Mouse (Mus musculus) neural tube, embryonic 15.5 days (tissue): ENCODE data around the gene Ier5. TPM values are rescaled to one million over a fixed set of nuclear protein-coding genes. Genes with fewer than 3 reads are reported as not detected.

Experiments used
- ATAC-seq: fragments of 200-750 bp; cut with Nextera tagmentation; 2 replicates; pipeline ENCODE4 v1.8.0; 2017; ENCODE audit warnings: mild to moderate bottlenecking, moderate TSS enrichment, moderate library complexity; ENCODE audit not compliant: low FRiP score
- H3K27ac ChIP-seq: fragments of 300-500 bp; sonication (generic); replicated peaks from 2 replicates; pipeline ENCODE4 v1.5.1; 2015; ENCODE audit warnings: mild to moderate bottlenecking, inconsistent platforms
- H3K27me3 ChIP-seq: fragments of 300-500 bp; sonication (generic); replicated peaks from 2 replicates; pipeline ENCODE4 v1.6.1; 2015; ENCODE audit warnings: inconsistent platforms
- H3K36me3 ChIP-seq: fragments of 300-500 bp; sonication (generic); 2 replicates; pipeline ENCODE4 v1.6.1; 2015; ENCODE audit warnings: inconsistent platforms
- H3K4me1 ChIP-seq: fragments of 300-500 bp; sonication (generic); 2 replicates; pipeline ENCODE4 v1.6.1; 2015; ENCODE audit warnings: inconsistent platforms
- H3K4me2 ChIP-seq: fragments of 300-500 bp; sonication (generic); 2 replicates; pipeline ENCODE4 v1.6.1; 2015; ENCODE audit warnings: inconsistent platforms, mild to moderate bottlenecking, moderate library complexity
- H3K4me3 ChIP-seq: fragments of 300-500 bp; sonication (generic); replicated peaks from 2 replicates; pipeline ENCODE4 v1.5.1; 2015; ENCODE audit warnings: mild to moderate bottlenecking, inconsistent platforms
- H3K9ac ChIP-seq: fragments of 300-500 bp; sonication (generic); replicated peaks from 2 replicates; pipeline ENCODE4 v1.6.1; 2015; ENCODE audit warnings: mild to moderate bottlenecking, inconsistent platforms
- H3K9me3 ChIP-seq: fragments of 300-500 bp; sonication (generic); replicated peaks from 2 replicates; pipeline ENCODE4 v1.6.1; 2016; ENCODE audit warnings: inconsistent platforms
- WGBS: fragments of 180-500 bp; shearing (Covaris S2); methylation state at CpG from one replicate; pipeline ENCODE4 v1.1.7; 2015; ENCODE audit warnings: mixed read lengths; 5-methylcytosine and 5-hydroxymethylcytosine counted together
- polyA plus RNA-seq: library from polyadenylated mRNA; unstranded; fragments of >200 nt; fragmentation: Nextera tagmentation; extraction: Ambion mirVana; gene quantifications from 2 replicates; pipeline ENCODE4 v1.2.1, GENCODE M21; 2015

Gene Ier5
- polyA plus RNA-seq, result 3.9 and 4.8 TPM in 2 replicates

DNA sequence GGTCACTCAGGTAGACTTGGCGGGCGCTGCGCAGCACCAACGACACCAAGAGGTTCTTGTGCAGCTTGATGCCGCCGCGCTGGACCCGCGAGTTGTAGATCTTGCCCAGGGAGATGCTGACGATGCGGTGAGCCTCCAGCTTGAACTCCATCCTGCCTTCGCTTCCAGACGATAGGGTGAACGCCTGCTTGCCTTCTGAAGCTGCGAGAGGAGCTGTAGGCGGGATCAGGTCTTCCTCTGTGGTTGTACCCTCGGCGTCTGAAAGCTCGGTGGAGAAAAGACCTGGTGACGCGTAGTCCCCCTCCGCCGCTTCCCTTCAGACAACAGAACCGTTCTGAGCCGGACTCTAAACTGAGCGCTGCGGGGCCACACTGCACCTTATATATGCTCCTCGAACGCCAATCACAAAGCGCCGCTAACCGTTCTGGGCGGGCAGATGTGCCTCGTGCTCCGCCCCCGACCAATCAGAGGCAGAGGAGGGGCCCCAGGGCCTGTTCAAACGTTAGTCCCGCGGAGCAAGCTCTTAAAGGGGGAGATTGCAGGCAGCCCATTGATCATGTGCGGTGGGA is at the start of gene Ier5:
Ier5 (minus strand) TSS at position 357 of the 569 bp plus-strand sequence.
- Histone ChIP-seq H3K27ac (peak within 1 kb of the TSS; percentile 89), H3K36me3 (no peaks in the 10 kb centered on the region), H3K4me1 (peaks cover 22% of the 10 kb centered on the region), H3K4me3 (peak within 1 kb of the TSS; percentile 80), H3K9ac (peak within 1 kb of the TSS; percentile 94), H3K9me3 (no peaks in the 10 kb centered on the region), H3K27me3 (no peaks in the 10 kb centered on the region), H3K4me2 (peak within 1 kb of the TSS; percentile 83)
- ATAC-seq, result peak; percentile 99
- WGBS, result under 1% methylated on average over 40 of the region's 40 CpGs

DNA sequence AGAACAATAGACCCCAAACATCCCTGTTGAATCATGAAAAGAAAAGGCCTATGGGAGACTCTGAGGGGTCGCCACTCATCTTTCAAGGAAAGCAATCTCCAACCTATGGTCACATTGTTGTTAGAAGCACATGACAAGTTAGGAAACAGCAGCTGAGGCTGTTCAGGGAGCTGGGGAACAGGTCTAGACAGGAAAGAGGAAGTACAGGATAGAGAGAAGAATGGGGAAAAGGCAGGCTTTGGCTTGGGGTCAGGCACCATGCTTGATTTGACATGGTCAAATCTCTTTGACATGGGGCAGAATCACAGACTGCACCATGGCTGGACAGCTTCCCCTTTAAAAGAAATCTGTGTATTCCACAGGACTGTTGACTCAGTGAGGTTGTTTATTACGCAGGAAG is 47.8 kb upstream of the Ier5 start:
- no peak overlapping the region for H3K4me3 ChIP-seq
- no peaks in the 10 kb centered on the region for H3K4me1 ChIP-seq
- H3K9me3 ChIP-seq, result no peaks in the 10 kb centered on the region
- ATAC-seq, result no peak
- H3K27me3 ChIP-seq, result no peaks in the 10 kb centered on the region
- WGBS, result 85% methylated on average over 2 of the region's 2 CpGs
- no peak overlapping the region for H3K9ac ChIP-seq
- H3K4me2 ChIP-seq, result no peak overlapping the region
- no peaks in the 10 kb centered on the region for H3K36me3 ChIP-seq
- no peak overlapping the region for H3K27ac ChIP-seq

DNA sequence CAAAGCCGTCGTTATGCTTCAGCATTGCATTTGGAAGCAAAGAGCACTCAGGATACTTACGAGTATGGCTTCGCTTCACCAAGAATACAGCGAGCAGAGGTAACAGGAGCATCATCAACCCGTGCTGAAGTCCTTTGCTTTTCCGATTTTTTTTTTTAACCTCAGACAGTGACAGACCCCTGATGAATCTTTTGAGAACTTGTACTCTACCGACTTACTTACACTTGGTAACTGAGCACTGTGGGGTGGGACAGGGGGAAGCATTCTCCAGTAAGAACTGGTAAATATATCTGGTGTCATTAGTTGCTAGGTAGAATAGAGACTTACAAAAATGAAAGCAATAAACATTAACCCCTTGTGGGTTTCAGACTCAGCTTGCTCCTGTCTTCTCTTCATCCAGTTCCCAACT is 47.1 kb upstream of the Ier5 start, which contains the start of gene Mr1:
Mr1 (minus strand) TSS at position 243 of the 409 bp plus-strand sequence.
- H3K27ac ChIP-seq, result no peak within 1 kb of the TSS; the same call in 1 of the 2 replicates
- 55% methylated on average over 8 of the region's 8 CpGs for WGBS

DNA sequence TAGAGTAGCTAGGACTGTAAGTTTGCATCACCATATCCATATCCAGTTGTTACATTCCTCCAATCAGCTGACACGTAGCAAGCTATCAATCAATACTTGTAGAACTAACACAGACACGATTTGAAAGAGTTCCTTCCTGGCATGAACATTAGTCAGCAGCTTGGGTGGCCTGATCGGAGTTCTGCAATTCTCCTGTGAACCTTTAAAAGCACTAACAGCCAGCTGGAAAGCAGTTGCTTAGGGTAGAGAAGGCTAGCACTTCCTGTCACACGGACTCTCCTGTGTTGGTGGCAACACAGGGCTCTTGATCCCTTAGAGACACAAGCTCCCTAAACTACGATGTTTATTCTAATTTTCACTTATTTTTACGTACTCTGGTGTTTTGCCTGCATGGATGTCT is 46.2 kb upstream of the Ier5 start:
- H3K4me3 ChIP-seq, result peak overlapping the region; percentile 25; the same call in 1 of the 2 replicates
- H3K27me3 ChIP-seq, result no peaks in the 10 kb centered on the region
- 68% methylated on average over 6 of the region's 6 CpGs for WGBS
- H3K36me3 ChIP-seq, result no peaks in the 10 kb centered on the region
- no peak overlapping the region for H3K9ac ChIP-seq
- ATAC-seq, result no peak
- H3K27ac ChIP-seq, result no peak overlapping the region
- peak overlapping the region; percentile 37; the same call in 1 of the 2 replicates for H3K4me2 ChIP-seq
- H3K4me1 ChIP-seq, result no peaks in the 10 kb centered on the region
- H3K9me3 ChIP-seq, result no peaks in the 10 kb centered on the region

More for the DNA sequence above, 47.1 kb upstream of the Ier5 start, which contains the start of gene Mr1:
- Histone ChIP-seq H3K4me3 (peak within 1 kb of the TSS; percentile 25), H3K4me1 (no peaks in the 10 kb centered on the region), H3K4me2 (peak within 1 kb of the TSS; percentile 37), H3K36me3 (no peaks in the 10 kb centered on the region), H3K27me3 (no peaks in the 10 kb centered on the region), H3K9ac (no peak within 1 kb of the TSS), H3K9me3 (no peaks in the 10 kb centered on the region)
- ATAC-seq, result peak; percentile 74; the same call in 1 of the 2 replicates

DNA sequence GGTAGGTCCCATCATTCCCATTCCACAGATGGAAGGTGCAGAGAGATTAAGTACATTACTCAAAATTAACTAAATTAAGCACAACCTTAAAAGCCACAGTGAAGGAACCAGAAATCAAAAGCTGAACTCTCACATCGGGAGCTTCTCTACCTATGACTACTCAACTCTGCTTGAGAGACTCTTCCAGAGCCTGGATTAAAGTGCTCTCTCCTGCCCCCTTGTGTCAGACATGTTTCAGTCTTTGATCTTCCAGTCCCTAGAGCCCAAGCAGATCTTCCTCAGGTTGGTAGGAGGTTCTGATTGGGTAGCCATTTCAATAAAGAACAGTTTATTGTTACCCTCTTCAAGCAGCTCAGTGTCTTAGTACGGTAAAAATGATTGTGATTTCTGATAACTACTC is 40.6 kb upstream of the Ier5 start:
- Histone ChIP-seq H3K27ac (no peak overlapping the region), H3K4me1 (no peaks in the 10 kb centered on the region), H3K36me3 (no peaks in the 10 kb centered on the region), H3K4me2 (no peak overlapping the region), H3K27me3 (no peaks in the 10 kb centered on the region), H3K4me3 (no peak overlapping the region), H3K9ac (no peak overlapping the region), H3K9me3 (no peaks in the 10 kb centered on the region)
- no peak for ATAC-seq
- WGBS, result 73% methylated on average over 2 of the region's 2 CpGs

DNA sequence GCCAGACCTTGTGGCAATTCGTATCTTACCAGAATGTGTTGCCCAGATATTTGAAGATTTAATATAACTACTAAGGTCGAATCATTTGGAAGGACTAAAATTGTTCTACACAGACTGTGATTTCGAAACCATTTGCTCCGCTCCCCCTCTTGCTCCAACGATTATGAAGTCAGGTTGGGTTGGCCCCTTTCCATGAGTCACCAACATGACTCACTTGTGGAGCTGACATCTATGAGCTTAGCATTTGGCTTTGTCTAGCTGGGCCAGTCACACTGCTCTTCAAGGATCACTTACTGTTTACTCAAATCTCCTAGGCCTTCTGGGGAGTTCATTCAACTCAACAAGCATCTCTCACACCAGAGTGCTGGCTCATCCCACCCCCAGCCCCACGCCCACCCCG is 39.4 kb upstream of the Ier5 start:
- H3K4me3 ChIP-seq, result no peak overlapping the region
- no peaks in the 10 kb centered on the region for H3K36me3 ChIP-seq
- 95% methylated on average over 7 of the region's 7 CpGs for WGBS

DNA sequence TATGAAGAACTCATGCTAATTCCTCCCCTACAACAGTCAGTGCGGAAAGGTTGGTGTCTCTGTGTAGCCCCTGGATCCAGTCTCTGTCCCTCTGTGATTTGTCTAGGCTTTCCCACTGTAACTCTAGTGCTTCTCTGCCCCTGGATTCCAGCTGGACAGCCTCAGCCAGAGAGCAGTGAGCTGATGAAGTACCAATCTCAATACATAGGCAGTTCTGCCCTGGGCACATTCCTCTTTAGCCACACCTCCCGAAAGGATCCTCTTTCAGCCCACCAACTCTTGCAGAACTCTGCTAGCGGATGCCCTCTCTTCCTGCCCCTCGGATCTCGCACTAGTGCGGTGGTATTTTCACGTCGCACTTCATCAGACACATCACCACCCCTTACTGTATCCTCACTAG is 35.4 kb upstream of the Ier5 start:
- no peak overlapping the region for H3K4me2 ChIP-seq
- no peak overlapping the region for H3K27ac ChIP-seq
- H3K9ac ChIP-seq, result no peak overlapping the region
- H3K36me3 ChIP-seq, result no peaks in the 10 kb centered on the region
- WGBS, result 72% methylated on average over 8 of the region's 8 CpGs
- H3K27me3 ChIP-seq, result no peaks in the 10 kb centered on the region
- H3K4me3 ChIP-seq, result no peak overlapping the region
- H3K4me1 ChIP-seq, result no peaks in the 10 kb centered on the region
- H3K9me3 ChIP-seq, result no peaks in the 10 kb centered on the region
- ATAC-seq, result no peak

More for the DNA sequence above, 39.4 kb upstream of the Ier5 start:
- Histone ChIP-seq H3K27ac (no peak overlapping the region), H3K9ac (no peak overlapping the region), H3K4me2 (no peak overlapping the region), H3K9me3 (no peaks in the 10 kb centered on the region), H3K4me1 (no peaks in the 10 kb centered on the region), H3K27me3 (no peaks in the 10 kb centered on the region)
- no peak for ATAC-seq

DNA sequence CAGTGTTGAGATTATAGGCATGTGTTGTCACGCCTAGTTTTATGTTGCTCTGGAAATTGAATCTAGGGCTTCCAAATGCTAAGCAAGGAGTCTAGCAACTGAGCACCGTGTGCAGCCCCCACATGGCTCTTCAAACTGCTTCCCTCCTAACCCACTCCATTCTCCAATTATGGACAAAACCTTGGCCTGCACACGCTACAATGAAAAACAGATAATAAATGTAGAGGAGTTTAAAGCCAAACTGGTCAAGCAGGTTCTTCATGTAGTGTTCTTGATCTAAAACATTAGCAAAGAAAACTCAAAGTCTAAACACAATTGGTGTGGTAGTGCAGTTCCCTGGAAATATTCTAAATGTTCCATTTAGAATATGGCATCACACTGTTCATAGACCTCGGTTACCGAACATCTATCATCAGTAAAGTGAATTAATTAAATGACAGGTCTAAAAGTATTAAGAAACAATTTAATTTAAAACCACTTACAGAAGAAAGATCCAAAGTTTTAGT is 28.0 kb upstream of the Ier5 start:
- 94% methylated on average over 5 of the region's 5 CpGs for WGBS
- ATAC-seq, result no peak

DNA sequence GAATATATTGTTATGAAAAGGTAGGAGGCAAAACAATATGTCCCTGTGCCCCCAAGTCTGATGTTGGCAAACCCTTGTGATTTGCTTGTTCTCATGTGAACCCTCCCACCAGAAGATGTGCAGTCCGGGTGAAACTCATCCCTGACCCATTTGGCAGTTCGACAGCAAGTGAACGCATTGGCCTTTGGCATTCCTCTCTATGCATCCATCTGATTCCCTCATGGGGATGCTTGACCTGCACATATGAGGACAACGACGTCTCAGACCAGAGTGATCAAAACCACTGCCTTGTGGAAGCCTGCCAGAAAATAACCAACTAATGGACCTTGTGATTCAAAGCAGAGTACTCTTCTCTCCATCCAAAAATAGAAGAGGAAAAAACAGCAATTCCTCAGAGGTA is 27.3 kb upstream of the Ier5 start:
- no peak overlapping the region for H3K27ac ChIP-seq
- WGBS, result 86% methylated on average over 5 of the region's 5 CpGs
- no peaks in the 10 kb centered on the region for H3K27me3 ChIP-seq
- H3K4me1 ChIP-seq, result no peaks in the 10 kb centered on the region
- no peak overlapping the region for H3K4me3 ChIP-seq
- H3K9me3 ChIP-seq, result no peaks in the 10 kb centered on the region
- no peak for ATAC-seq
- H3K4me2 ChIP-seq, result no peak overlapping the region
- H3K9ac ChIP-seq, result no peak overlapping the region
- no peaks in the 10 kb centered on the region for H3K36me3 ChIP-seq

More for the DNA sequence above, 28.0 kb upstream of the Ier5 start:
- Histone ChIP-seq H3K9me3 (no peaks in the 10 kb centered on the region), H3K9ac (no peak overlapping the region), H3K4me2 (no peak overlapping the region), H3K4me3 (no peak overlapping the region), H3K36me3 (no peaks in the 10 kb centered on the region), H3K27me3 (no peaks in the 10 kb centered on the region), H3K27ac (no peak overlapping the region), H3K4me1 (no peaks in the 10 kb centered on the region)

DNA sequence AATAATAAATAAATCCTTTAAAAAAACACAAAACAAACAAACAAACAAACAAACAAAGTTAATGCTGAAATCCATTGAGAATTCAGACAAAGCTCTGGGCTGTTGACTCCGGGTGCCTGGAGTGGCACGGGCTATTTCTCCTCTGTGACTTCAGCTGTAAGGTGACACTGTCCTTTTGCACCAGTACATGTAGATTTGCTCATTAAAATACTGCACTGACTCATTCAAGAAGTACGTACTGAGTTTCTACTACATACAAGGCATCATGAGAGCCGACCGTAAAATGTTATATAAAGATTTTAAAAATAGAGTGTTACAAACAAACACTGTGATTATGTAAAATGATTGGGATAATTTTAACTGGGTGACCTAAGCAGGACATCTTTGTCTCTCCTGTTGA is 25.0 kb upstream of the Ier5 start:
- no peaks in the 10 kb centered on the region for H3K4me1 ChIP-seq
- WGBS, result 95% methylated on average over 5 of the region's 5 CpGs

DNA sequence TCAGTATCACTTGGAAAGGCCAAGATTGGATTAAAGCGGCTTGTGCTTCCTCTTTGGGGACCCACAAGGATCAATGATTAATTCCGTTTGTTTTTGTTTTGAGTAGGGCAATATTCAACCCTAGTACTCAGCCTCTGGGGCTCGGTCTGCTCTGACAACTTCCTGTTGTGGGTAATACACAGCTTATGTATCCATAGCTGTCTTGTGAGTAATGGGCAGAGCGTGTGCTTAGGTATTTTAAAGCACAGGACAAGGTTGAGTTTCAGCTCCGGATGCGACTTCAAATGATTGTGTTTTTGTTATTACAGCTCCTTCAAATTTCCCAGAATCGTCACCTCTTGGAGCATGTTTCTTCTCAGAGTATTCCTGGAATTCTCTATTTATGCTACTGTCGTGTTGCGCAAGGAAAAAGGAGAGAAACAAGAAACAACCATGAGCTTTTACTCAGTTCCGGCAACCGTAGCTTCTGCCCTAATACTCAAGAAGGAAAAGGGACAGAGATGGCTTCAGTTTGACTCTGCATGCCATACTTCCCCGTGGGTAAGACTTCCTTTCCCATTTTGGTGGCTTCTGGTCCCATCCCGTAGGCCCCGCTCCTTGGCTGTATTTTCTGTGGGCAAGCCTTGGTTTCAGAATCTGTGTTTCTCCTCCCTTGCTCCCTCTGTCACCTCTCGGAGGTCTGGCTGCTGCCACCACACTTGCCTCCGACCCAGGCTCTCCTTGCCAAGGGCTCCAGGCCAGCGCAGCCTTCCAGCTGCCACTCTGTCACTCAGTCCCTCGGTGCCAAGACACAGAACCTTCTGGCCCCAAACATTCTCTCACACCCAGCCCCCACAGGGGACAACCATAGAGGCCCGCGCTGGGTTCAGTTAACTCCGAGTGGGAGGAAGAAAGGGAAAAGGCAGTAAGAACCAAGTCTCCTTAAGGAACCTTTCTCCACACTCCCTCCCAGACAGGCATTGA is 22.8 kb upstream of the Ier5 start:
- Histone ChIP-seq H3K4me3 (no peak overlapping the region), H3K9ac (no peak overlapping the region), H3K36me3 (no peaks in the 10 kb centered on the region), H3K4me2 (no peak overlapping the region), H3K4me1 (no peaks in the 10 kb centered on the region), H3K27ac (no peak overlapping the region), H3K9me3 (no peaks in the 10 kb centered on the region), H3K27me3 (no peaks in the 10 kb centered on the region)
- 84% methylated on average over 21 of the region's 21 CpGs for WGBS
- ATAC-seq, result no peak

More for the DNA sequence above, 25.0 kb upstream of the Ier5 start:
- H3K4me3 ChIP-seq, result no peak overlapping the region
- no peak overlapping the region for H3K9ac ChIP-seq
- no peaks in the 10 kb centered on the region for H3K27me3 ChIP-seq
- no peak for ATAC-seq
- no peaks in the 10 kb centered on the region for H3K9me3 ChIP-seq
- H3K4me2 ChIP-seq, result no peak overlapping the region
- H3K27ac ChIP-seq, result no peak overlapping the region
- H3K36me3 ChIP-seq, result no peaks in the 10 kb centered on the region
